Mouse (Mus musculus) left cerebral cortex, adult 8-10 months (tissue): ENCODE measurements at regions not wholly inside any gene's neighbourhood (a gene's known extent, or its start where the extent isn't known, plus 50 kb on each side); places are given as distances from the start of the nearest gene placed in this dataset.

Experiments
- DNase-seq, 2 experiments: peaks; one replicate each; pipeline ENCODE4 v3.0.0; 2022; ENCODE audit warnings: low spot score in 2 of 2

DNA sequence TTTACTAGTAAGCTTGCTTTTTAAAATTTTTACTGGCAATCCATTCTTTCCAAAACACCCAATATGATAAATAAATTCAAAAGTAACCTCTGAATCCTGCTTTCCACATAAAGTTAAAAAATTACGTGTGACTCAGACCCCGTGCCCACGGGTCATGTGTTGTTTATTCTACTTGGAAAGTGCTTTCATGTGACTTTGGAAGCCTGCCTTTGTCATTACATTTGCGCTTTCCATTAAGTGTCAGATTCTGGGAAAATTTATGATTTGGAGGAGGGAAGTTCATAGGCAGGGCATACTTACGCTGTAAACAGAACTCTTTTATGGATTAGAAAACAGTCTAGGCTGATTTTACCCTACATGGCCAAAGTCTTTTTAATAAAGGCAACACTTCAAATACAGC, 466.8 kb upstream of the Adamts5 start:
- no peak for DNase-seq

- no peak for DNase-seq
Observed at GRCm38 (mm10) chr16:86366197-86366596, 464.6 kb upstream of the Adamts5 start.

DNA sequence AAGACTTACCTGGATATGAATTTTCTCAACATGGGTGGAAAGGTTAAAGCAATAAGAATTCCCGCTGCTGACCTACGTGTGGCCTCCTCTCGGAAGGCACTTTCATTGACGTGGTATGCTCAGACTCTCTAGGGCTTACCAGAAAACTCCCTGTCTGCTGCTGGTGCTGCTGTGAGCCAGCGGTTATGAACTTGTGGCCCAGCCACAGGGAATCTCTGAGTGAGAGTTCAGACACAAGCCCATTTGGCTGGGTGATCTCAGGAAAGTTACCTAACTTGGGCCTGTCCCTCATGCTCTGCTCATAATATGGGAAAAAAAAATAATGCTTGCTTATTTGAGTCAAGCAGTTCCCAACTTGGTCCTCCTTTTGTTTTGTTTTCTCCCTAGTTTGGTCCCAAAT, 459.5 kb upstream of the Adamts5 start:
- no peak for DNase-seq

DNA sequence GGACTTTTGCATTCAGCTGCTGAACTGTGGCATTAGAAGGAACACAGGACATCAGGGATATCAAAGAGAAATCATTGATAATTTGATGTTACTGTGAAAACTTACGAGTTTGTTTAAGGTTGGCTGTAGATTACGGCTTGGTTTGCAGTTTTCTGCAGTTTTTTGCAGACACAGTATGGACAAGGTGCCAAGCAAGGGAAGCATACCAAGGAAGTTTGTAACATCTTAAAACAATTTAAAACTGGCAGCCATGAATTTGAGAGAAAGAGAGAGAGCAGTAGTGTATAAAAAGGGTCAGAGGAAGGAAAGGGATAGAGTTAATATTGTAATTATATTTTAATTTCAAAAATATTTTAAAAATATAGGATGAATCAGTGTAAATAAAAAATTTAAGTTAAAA, 453.4 kb upstream of the Adamts5 start:
- no peak for DNase-seq

DNA sequence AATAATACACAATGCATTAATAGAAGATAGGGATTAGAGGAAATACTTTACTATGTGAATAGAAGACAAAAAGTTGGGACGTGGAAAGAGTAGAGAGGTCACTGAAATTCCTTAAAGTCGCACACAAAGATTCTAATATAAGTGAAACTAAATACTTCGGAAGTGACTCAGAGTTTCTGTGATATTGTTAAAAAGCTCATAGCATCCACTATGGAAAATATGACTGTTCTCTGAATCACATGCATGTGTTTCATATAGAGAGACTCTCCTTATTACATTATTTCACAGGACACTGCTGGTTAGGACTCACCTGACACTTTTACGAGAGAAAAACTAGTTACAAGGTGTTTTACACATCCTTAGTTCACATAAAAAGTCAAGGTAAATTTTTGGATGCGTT, 446.1 kb upstream of the Adamts5 start:
- DNase-seq, result no peak

GRCm38 (mm10) chr16:86346916-86347315, 445.3 kb upstream of the Adamts5 start:
- no peak for DNase-seq

GRCm38 (mm10) chr16:86340311-86340710, 438.7 kb upstream of the Adamts5 start:
- no peak for DNase-seq

DNA sequence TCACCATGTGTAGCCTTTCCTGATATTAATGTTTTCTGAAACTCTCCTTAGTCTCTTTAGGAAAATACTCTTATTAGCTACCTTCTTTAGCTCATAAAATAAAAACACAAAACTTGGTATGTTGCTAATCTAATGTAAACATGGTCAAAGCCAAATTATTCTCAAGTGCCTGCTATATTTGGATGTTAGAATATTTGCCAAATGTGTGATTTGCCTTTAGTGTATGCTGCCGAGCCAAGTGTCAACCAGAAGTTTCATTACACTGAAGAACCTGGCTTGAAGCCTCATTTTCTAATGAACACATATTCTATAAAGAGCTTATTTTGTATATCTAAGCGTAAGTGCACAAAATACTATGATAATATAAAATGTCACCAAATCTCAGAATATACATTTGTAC, 423.8 kb upstream of the Adamts5 start:
- DNase-seq, result no peak

- DNase-seq, result no peak
Observed at GRCm38 (mm10) chr16:86318898-86319297, 417.3 kb upstream of the Adamts5 start.

GRCm38 (mm10) chr16:86309696-86310095, 408.1 kb upstream of the Adamts5 start:
- DNase-seq, result no peak

DNA sequence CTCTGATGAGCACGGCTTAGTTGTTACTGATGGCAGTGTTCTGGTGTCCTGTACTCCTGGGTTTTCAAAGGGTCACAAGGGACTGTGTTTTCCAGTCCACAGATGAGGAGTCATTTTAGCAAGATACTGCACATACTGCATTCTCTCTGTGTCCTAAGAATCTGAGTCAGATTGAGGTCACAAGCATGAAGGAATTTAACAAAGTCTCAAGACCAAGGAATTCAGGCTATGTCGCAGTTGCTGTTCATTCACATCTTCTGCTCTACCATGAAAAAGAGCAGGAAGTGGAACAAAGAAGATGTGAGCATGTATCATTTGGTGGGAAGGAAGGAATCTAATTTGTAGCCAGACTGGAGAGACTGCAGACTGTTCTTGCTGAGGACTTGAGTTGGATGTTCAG, 402.2 kb upstream of the Adamts5 start:
- no peak for DNase-seq

DNA sequence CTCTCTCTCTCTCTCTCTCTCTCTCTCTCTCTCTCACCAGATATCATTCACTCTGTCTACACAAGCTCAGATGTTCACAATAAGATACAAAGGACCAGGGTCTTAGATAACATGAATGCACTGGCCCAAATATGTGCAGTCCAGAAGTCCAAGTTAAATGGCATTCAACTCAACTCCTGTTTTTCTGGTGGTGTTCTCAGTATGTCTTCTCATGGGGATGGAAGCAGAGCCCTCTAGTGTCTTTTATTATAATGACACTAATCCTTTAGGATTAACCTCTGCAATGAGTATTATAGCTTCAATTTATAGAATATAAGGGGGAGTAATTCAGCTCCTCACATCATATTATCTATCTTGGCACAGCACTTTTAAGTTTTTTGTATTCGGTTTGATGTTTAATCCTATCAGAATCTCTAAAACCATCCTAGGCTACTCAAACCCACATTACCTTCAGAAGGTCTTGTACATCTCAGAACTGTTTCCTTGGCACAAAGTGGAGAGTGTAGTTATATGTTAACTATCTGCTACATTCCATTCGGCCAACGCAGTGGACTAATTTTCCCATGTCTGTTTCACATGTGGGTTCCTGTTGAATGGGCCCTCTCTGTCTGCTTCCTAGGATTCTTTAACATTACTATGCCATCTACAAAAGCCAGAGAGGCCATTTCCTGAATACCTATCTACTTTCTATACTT, 401.0 kb upstream of the Adamts5 start:
- no peak for DNase-seq

DNA sequence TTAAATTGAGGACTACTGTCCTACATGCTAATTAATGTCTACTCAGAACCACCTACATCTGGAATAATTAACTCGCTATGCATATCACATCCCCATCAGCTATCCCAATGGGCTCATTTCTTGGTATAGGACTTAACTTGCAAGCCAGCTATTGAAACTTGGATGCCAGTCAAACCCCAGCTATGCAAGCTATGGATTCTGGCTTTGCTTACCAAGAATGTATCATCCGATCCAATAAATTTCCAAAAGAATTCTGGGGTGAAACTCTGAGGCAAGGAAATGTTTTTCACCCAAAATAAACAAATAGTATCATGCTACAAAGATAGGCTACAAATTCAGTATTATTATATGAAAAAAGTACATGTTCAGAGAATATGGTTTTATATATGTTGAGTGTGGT, 392.8 kb upstream of the Adamts5 start:
- no peak for DNase-seq

- DNase-seq, result no peak
Observed at GRCm38 (mm10) chr16:86281326-86281725, 379.7 kb upstream of the Adamts5 start.

- DNase-seq, result no peak
Observed at GRCm38 (mm10) chr16:86277031-86277430, 375.4 kb upstream of the Adamts5 start.

DNA sequence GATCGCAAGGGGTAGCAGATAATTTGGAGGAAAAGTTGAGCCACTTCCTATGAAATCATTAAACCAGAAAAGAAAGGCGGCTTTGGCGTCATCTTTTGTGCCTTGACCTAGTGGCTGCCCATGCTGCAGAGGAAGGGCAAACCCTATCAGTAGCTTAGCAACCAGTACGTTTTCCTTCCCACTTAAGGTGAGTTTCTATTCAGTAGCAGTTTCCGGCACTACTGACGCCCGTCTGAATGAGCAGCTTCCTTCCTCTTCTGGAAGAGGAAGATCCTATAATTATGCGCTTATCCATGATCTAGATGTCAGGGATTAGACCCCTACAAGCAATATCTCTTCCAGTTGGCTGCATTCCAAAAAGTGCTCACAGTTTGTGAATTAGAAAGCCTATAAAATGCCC, 360.0 kb upstream of the Adamts5 start:
- DNase-seq, result no peak

- no peak for DNase-seq
Observed at GRCm38 (mm10) chr16:86252630-86253029, 351.0 kb upstream of the Adamts5 start.

DNA sequence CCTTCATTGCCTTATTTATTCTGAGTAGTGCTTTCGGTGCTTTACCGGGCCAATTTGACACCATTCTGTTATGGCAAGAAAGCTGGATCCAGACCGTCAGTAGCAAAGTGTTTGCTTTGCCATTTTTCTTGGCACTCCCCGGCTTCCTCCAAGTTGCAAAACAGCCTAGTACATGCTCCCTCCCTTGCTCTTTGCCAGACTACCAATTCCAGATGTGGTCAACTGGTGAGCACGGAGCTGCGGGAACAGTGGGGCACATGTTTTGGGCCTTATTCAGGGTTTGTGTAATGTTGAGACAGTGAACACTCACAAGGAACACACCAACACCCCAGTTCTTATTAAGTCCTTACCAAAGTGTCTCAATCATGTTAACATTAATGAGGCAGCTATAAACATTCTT, 348.4 kb upstream of the Adamts5 start:
- no peak for DNase-seq

- no peak for DNase-seq
Observed at GRCm38 (mm10) chr16:86244191-86244590, 342.6 kb upstream of the Adamts5 start.

DNA sequence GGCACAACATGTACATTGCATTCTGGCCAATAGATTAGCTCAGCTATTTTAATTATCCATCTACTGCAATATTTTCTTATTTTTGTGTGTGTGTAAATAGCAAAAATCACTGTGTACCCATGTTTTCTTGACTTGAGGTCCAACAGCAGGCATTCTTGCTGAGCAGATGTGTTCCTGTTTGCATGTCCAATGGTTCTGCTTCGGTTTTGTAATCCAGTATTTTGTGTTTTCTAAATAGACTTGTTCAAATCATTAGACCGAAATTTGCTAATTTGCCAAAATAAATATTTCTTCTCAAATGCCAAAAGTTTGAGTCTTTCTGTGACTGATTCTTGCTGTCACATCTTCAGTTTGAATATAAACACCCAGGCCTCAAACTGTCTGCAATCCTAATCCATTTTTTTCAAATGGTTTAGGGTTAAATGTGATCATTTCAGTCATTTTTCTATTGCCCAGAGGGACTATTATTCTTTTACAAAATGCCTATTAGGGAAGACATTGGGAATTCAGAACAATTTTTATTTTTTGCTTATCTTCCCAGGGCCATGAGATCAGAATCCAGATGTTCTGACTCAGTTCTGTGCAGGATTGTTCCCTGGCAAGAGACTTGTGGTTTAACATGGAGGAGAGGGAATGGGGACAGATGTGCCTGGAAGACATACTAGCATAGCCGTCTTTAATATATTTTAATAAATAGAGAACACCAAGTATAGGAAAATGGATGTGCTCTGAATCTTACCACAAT, 341.3 kb upstream of the Adamts5 start:
- no peak for DNase-seq

- DNase-seq, result no peak
Observed at GRCm38 (mm10) chr16:86222997-86223396, 321.4 kb upstream of the Adamts5 start.

DNA sequence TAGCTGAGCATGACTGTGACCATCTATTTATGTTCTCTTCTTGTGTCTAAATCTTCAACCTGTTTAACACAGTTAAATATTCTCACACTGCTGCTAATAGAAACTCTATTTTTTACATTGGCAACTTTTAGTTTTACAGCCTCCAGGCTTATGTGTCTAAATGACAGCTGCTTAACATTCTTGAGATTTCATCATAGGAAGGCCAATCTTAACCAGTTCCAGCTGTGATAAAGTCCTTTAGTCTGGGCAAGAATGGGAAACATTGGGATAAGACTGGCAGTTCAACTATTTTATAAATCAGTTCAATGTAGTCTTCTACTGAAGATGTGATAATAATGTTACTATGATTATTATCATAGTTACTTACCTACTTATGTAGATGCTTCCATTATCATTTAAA, 308.9 kb upstream of the Adamts5 start:
- DNase-seq, result no peak

DNA sequence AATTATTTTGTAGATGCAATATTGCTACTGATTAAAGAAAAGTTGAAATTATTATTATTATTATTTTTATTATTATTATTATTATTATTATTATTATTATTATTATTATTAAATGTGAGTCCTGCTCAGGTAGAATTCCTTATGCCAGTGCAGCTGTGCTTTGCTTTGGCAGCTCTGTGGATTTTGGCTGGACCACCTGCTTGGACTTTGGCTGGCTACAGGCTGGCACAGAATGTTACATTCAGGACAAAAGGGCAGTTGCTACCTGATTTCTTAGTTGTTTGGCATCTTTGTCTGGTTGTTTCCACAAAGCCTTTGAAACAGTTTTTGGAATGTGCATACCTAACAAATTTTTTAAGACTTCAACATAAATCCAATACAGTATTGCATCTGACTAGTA, 307.7 kb upstream of the Adamts5 start:
- DNase-seq, result no peak
